Mouse (Mus musculus): Measurements from ENCODE around the gene Bfsp2.

- TF ChIP-seq POLR2A (IDR thresholded peaks at IDR 0.05; ENCODE audit: borderline replicate concordance, extremely low read depth, insufficient read depth, insufficient read length, poor library complexity, severe bottlenecking) = no peak
- peak; percentile 53 for TF ChIP-seq CTCF (IDR thresholded peaks at IDR 0.05; ENCODE audit: borderline replicate concordance, extremely low read depth, insufficient read depth, insufficient read length)
These were observed 10.7 kb downstream of the Bfsp2 start for GRCm38 (mm10) chr9:103469516-103469915.
